Mouse (Mus musculus) G1E (cell line): ENCODE results near the gene Heatr4. TPM values are rescaled to one million over a fixed set of nuclear protein-coding genes. Genes with fewer than 3 reads are reported as not detected.

Source experiments
- ATAC-seq: 2 replicates; pipeline ENCODE4 v1.8.0; 2016; ENCODE audit warnings: mild to moderate bottlenecking; ENCODE audit not compliant: insufficient number of reproducible peaks, poor library complexity, low FRiP score, severe bottlenecking; ENCODE audit errors: extremely low read depth
- DNase-seq: peaks from one replicate; pipeline ENCODE4 v3.0.0; 2012; ENCODE audit warnings: low spot score
- H3K27me3 ChIP-seq: 2 replicates; pipeline ENCODE4 v1.6.1; 2012; ENCODE audit warnings: mild to moderate bottlenecking, low read length, inconsistent platforms; ENCODE audit not compliant: insufficient read depth
- H3K36me3 ChIP-seq: replicated peaks from 2 replicates; pipeline ENCODE3; 2012; ENCODE audit warnings: mild to moderate bottlenecking, inconsistent platforms
- H3K4me1 ChIP-seq: 2 replicates; pipeline ENCODE4 v1.6.1; 2012; ENCODE audit warnings: low read depth, low read length, inconsistent platforms, mixed read lengths; ENCODE audit not compliant: insufficient read depth
- H3K4me3 ChIP-seq: 2 replicates; pipeline ENCODE4 v1.5.1; 2012; ENCODE audit warnings: low read depth, mild to moderate bottlenecking, inconsistent platforms, low read length, moderate library complexity, mixed read lengths
- H3K9me3 ChIP-seq: replicated peaks from 2 replicates; pipeline ENCODE4 v1.6.1; 2012; ENCODE audit warnings: inconsistent platforms
- CTCF ChIP-seq: IDR thresholded peaks from 2 replicates; pipeline ENCODE4 v1.5.1; 2012; ENCODE audit warnings: low read depth, low read length, inconsistent platforms, mixed read lengths
- GATA1 ChIP-seq: IDR thresholded peaks from 2 replicates; pipeline ENCODE4 v1.6.1; 2012; ENCODE audit warnings: borderline replicate concordance, low read length, inconsistent platforms, mixed read lengths
- GATA2 ChIP-seq: IDR thresholded peaks from 2 replicates; pipeline ENCODE4 v1.6.1; 2012; ENCODE audit warnings: low read depth, low read length, inconsistent platforms, borderline replicate concordance
- POLR2AphosphoS5 ChIP-seq: IDR thresholded peaks from 2 replicates; pipeline ENCODE4 v1.6.1; 2012; ENCODE audit warnings: low read depth, low read length, inconsistent platforms; ENCODE audit not compliant: insufficient replicate concordance
- TAL1 ChIP-seq: conservative IDR thresholded peaks from 2 replicates; pipeline ENCODE4 v1.6.1; 2012; ENCODE audit warnings: low read depth, low read length, inconsistent platforms, mixed read lengths
- polyA plus RNA-seq: library from polyadenylated mRNA; stranded (reverse); fragments of >175 nt; gene quantifications from 2 replicates; pipeline ENCODE4 v1.2.3, GENCODE M21; 2012
- total RNA-seq, 2 experiments: library from RNA; stranded (forward) in 1 of 2; stranded (reverse) in 1 of 2; fragments of 200-1000 nt in 1 of 2; fragments of >200 nt in 1 of 2; fragmentation: Nextera tagmentation in 1 of 2; gene quantifications; 2 replicates each; pipeline ENCODE4 v1.2.3; 2014 to 2017

Heatr4 gene
- total and polyA plus RNA-seq, 3 experiments, result 0.22 TPM; not detected in 2

GRCm38 (mm10) chr12:83925160-83925703, 59.4 kb downstream of the Heatr4 start:
- Histone ChIP-seq H3K4me1 (peaks cover 49% of the 10 kb centered on the region), H3K9me3 (no peaks in the 10 kb centered on the region), H3K4me3 (no peak overlapping the region), H3K27me3 (no peaks in the 10 kb centered on the region; the same call in 1 of the 2 replicates), H3K36me3 (no peaks in the 10 kb centered on the region)
- ATAC-seq (no peak), DNase-seq (no peak)
- TF ChIP-seq GATA1, result no peak
- TF ChIP-seq GATA2, result no peak
- no peak for TF ChIP-seq TAL1
- no peak for TF ChIP-seq CTCF
- TF ChIP-seq POLR2AphosphoS5, result no peak

GRCm38 (mm10) chr12:83924332-83924731, 60.3 kb downstream of the Heatr4 start:
- ATAC-seq (no peak), DNase-seq (no peak)
- no peak for TF ChIP-seq GATA2
- Histone ChIP-seq H3K4me1 (peaks cover 48% of the 10 kb centered on the region), H3K27me3 (no peaks in the 10 kb centered on the region; the same call in 1 of the 2 replicates), H3K9me3 (no peaks in the 10 kb centered on the region), H3K4me3 (no peak overlapping the region), H3K36me3 (peaks cover 2% of the 10 kb centered on the region)

GRCm38 (mm10) chr12:83923486-83923859, 61.2 kb downstream of the Heatr4 start:
- TF ChIP-seq GATA2, result no peak
- no peaks in the 10 kb centered on the region for H3K9me3 ChIP-seq
- H3K36me3 ChIP-seq, result peaks cover 6% of the 10 kb centered on the region
- DNase-seq, result no peak
- no peak overlapping the region for H3K4me3 ChIP-seq
- H3K4me1 ChIP-seq, result peaks cover 42% of the 10 kb centered on the region
- no peaks in the 10 kb centered on the region for H3K27me3 ChIP-seq
- no peak for ATAC-seq

- Histone ChIP-seq H3K9me3 (no peaks in the 10 kb centered on the region), H3K4me3 (peak overlapping the region; percentile 82), H3K4me1 (peaks cover 38% of the 10 kb centered on the region), H3K27me3 (no peaks in the 10 kb centered on the region), H3K36me3 (peaks cover 6% of the 10 kb centered on the region)
- no peak for DNase-seq
- ATAC-seq, result no peak
- TF ChIP-seq GATA2, result no peak
- no peak for TF ChIP-seq TAL1
- no peak for TF ChIP-seq GATA1
- no peak for TF ChIP-seq POLR2AphosphoS5
- no peak for TF ChIP-seq CTCF
Measured at GRCm38 (mm10) chr12:83922724-83923485, 61.7 kb downstream of the Heatr4 start.

GRCm38 (mm10) chr12:83921535-83922381, 62.9 kb downstream of the Heatr4 start, which contains the start of gene Numb:
TSS of gene Numb (minus strand) at chr12:83921934.
- peak; percentile 99 for ATAC-seq
- DNase-seq, result peak; percentile 100
- Histone ChIP-seq H3K4me3 (peak within 1 kb of the TSS; percentile 82), H3K36me3 (peaks cover 9% of the 10 kb centered on the region), H3K27me3 (no peaks in the 10 kb centered on the region), H3K4me1 (peaks cover 34% of the 10 kb centered on the region), H3K9me3 (no peaks in the 10 kb centered on the region)
- TF ChIP-seq TAL1 (no peak), GATA2 (no peak), CTCF (no peak), GATA1 (no peak), POLR2AphosphoS5 (no peak)

GRCm38 (mm10) chr12:83920721-83921441, 63.8 kb downstream of the Heatr4 start:
- ATAC-seq, result no peak
- DNase-seq, result no peak
- no peak for TF ChIP-seq GATA1
- TF ChIP-seq GATA2, result no peak
- TF ChIP-seq POLR2AphosphoS5, result no peak
- no peak for TF ChIP-seq TAL1
- no peak for TF ChIP-seq CTCF
- Histone ChIP-seq H3K4me3 (peak overlapping the region; percentile 82), H3K36me3 (peaks cover 14% of the 10 kb centered on the region), H3K9me3 (no peaks in the 10 kb centered on the region), H3K27me3 (no peaks in the 10 kb centered on the region), H3K4me1 (peaks cover 34% of the 10 kb centered on the region)
